Comparison of ENCODE assay signal across 26 mouse cellular contexts in genomic region chr12:32451226-32451625, GRCm38 (mm10).
A peak's percentile ranks its signal among the peaks of the same experiment; 100 is the strongest.
DNase-seq lines count a peak whose midpoint lies in the region; ATAC-seq lines count a peak whose summit lies in the region.
"Had no signal": no experiment of that assay in that cellular context is flagged by ENCODE, and none has a peak within 500 bp of the region (broad histone marks: within the 10 kb centered on the region; RNA-seq: fewer than 3 reads in every experiment).

No protein-coding gene starts in this region.

- H3K36me3 ChIP-seq in embryonic facial prominence, embryonic 15.5 days = no peaks in the 10 kb centered on the region
- H3K36me3 ChIP-seq: forebrain, embryonic 10.5 days; G1E; hindbrain, embryonic 10.5 days; hindbrain, embryonic 15.5 days; limb, embryonic 12.5 days; liver, embryonic 15.5 days; lung, embryonic 15.5 days had no signal

- H3K9me3 ChIP-seq in embryonic facial prominence, embryonic 15.5 days (replicated peaks) = no peaks in the 10 kb centered on the region
- H3K9me3 ChIP-seq: forebrain, embryonic 10.5 days; G1E; hindbrain, embryonic 10.5 days; hindbrain, embryonic 15.5 days; limb, embryonic 12.5 days; liver, embryonic 15.5 days; lung, embryonic 15.5 days had no signal

- H3K27me3 ChIP-seq in embryonic facial prominence, embryonic 15.5 days = no peaks in the 10 kb centered on the region
- H3K27me3 ChIP-seq: hindbrain, embryonic 15.5 days; limb, embryonic 12.5 days; liver, embryonic 15.5 days; lung, embryonic 15.5 days had no signal

- no peak overlapping the region for H3K4me3 ChIP-seq in embryonic facial prominence, embryonic 15.5 days (replicated peaks)
- H3K4me3 ChIP-seq: forebrain, embryonic 10.5 days; hindbrain, embryonic 10.5 days; hindbrain, embryonic 15.5 days; limb, embryonic 12.5 days; liver, embryonic 15.5 days; lung, embryonic 15.5 days had no signal

- no peaks in the 10 kb centered on the region for H3K4me1 ChIP-seq in embryonic facial prominence, embryonic 15.5 days
- H3K4me1 ChIP-seq: forebrain, embryonic 10.5 days; hindbrain, embryonic 10.5 days; hindbrain, embryonic 15.5 days; limb, embryonic 12.5 days; liver, embryonic 15.5 days; lung, embryonic 15.5 days had no signal

- H3K9ac ChIP-seq in embryonic facial prominence, embryonic 15.5 days = no peak overlapping the region
- H3K9ac ChIP-seq: hindbrain, embryonic 15.5 days; limb, embryonic 12.5 days; liver, embryonic 15.5 days; lung, embryonic 15.5 days had no signal

- no peak for ATAC-seq in embryonic facial prominence, embryonic 15.5 days (ENCODE audit: insufficient number of reproducible peaks, low FRiP score, low TSS enrichment, low read depth)

- peak; percentile 21 for DNase-seq in layer of hippocampus, adult 9-11 months
- DNase-seq in layer of hippocampus, adult 11-12 months (ENCODE audit: low spot score) = no peak
- peak; percentile 82 for DNase-seq in Muller cell, postnatal 12 days (ENCODE audit: inconsistent ontology term)
- peak; percentile 9 for DNase-seq in telencephalon, adult 2 months (ENCODE audit: low read depth, low spot score)
- DNase-seq in embryo, embryonic 10 days (ENCODE audit: low spot score) = no peak
- no peak for DNase-seq in cerebellum, adult 18-20 months
- DNase-seq: adrenal gland, adult 8-10 months; cerebellum, adult 11 months; cerebellum, adult 9-11 months; gastrocnemius, postnatal 14 days; heart, postnatal 14 days; kidney, adult 2 months; kidney, postnatal 36 days; right cerebral cortex, postnatal 4 days; thymus, adult 2 months; thymus, postnatal 36 days had no signal

- 22% methylated on average over 1 of the region's 1 CpGs for WGBS in embryonic facial prominence, embryonic 15.5 days

- no peak overlapping the region for H3K4me2 ChIP-seq in embryonic facial prominence, embryonic 15.5 days (replicated peaks)
- H3K4me2 ChIP-seq: hindbrain, embryonic 15.5 days; limb, embryonic 12.5 days; liver, embryonic 15.5 days; lung, embryonic 15.5 days; midbrain, embryonic 11.5 days had no signal

- H3K27ac ChIP-seq in embryonic facial prominence, embryonic 15.5 days (replicated peaks) = peak overlapping the region; percentile 44; the same call in 1 of the 2 replicates
- H3K27ac ChIP-seq: forebrain, embryonic 10.5 days; hindbrain, embryonic 10.5 days; hindbrain, embryonic 15.5 days; limb, embryonic 12.5 days; liver, embryonic 15.5 days; lung, embryonic 15.5 days; stomach, postnatal 0 days had no signal

Comparison
In these comparisons a context has a peak if more than half of its experiments do, and no peak if none do; other contexts are left out.
1. DNase-seq: peak in layer of hippocampus, adult 9-11 months (single experiment), Muller cell, postnatal 12 days (single experiment) and telencephalon, adult 2 months (single experiment); none in layer of hippocampus, adult 11-12 months (single experiment), embryo, embryonic 10 days (single experiment) and cerebellum, adult 18-20 months (0 of 2).